Mouse (Mus musculus) kidney, postnatal 36 days (tissue): ENCODE measurements around the gene Trank1.
A peak's percentile ranks its signal among the peaks of the same experiment; 100 is the strongest.

Source experiments
- DNase-seq, 2 experiments: peaks; one replicate each; pipeline ENCODE4 v3.0.0; 2021 to 2022; ENCODE audit warnings: mixed read lengths in 2 of 2

Gene Trank1

GRCm38 (mm10) chr9:111304036-111304435 lies 7.5 kb upstream of the Trank1 start:
- DNase-seq: no peak

GRCm38 (mm10) chr9:111306142-111306541 lies 5.4 kb upstream of the Trank1 start:
- DNase-seq: no peak

GRCm38 (mm10) chr9:111311843-111312441 lies 403 bp downstream of the Trank1 start:
- no peak for DNase-seq

GRCm38 (mm10) chr9:111312442-111313141 lies 1.1 kb downstream of the Trank1 start:
- no peak for DNase-seq

- DNase-seq: no peak
Measured at GRCm38 (mm10) chr9:111313299-111313698, 1.8 kb downstream of the Trank1 start.

GRCm38 (mm10) chr9:111313793-111314192 lies 2.3 kb downstream of the Trank1 start:
- no peak for DNase-seq

GRCm38 (mm10) chr9:111314219-111314618 lies 2.7 kb downstream of the Trank1 start:
- peak; percentile 43 to 81 for DNase-seq

- no peak for DNase-seq
Measured at GRCm38 (mm10) chr9:111320912-111321311, 9.4 kb downstream of the Trank1 start.

- no peak for DNase-seq
Measured at GRCm38 (mm10) chr9:111324881-111325280, 13.3 kb downstream of the Trank1 start.

- DNase-seq: no peak
Measured at GRCm38 (mm10) chr9:111329881-111330280, 18.3 kb downstream of the Trank1 start.

- DNase-seq: no peak
Measured at GRCm38 (mm10) chr9:111333790-111334189, 22.3 kb downstream of the Trank1 start.

- no peak for DNase-seq
Measured at GRCm38 (mm10) chr9:111334555-111335164, 23.1 kb downstream of the Trank1 start.

- no peak for DNase-seq
Measured at GRCm38 (mm10) chr9:111351233-111351632, 39.7 kb downstream of the Trank1 start.

- no peak for DNase-seq
Measured at GRCm38 (mm10) chr9:111351641-111352040, 40.1 kb downstream of the Trank1 start.

GRCm38 (mm10) chr9:111352646-111353045 lies 41.1 kb downstream of the Trank1 start:
- DNase-seq: no peak

GRCm38 (mm10) chr9:111355041-111355440 lies 43.5 kb downstream of the Trank1 start:
- no peak for DNase-seq

- peak; percentile 37 to 48 for DNase-seq
Measured at GRCm38 (mm10) chr9:111356386-111356785, 44.8 kb downstream of the Trank1 start.

GRCm38 (mm10) chr9:111363656-111364055 lies 52.1 kb downstream of the Trank1 start:
- DNase-seq: no peak

GRCm38 (mm10) chr9:111367713-111368112 lies 56.2 kb downstream of the Trank1 start:
- DNase-seq: no peak

- no peak for DNase-seq
Measured at GRCm38 (mm10) chr9:111372079-111372478, 60.5 kb downstream of the Trank1 start.

- peak; percentile 12 to 29 for DNase-seq
Measured at GRCm38 (mm10) chr9:111377868-111378267, 66.3 kb downstream of the Trank1 start.

GRCm38 (mm10) chr9:111381056-111382025 lies 69.8 kb downstream of the Trank1 start:
- DNase-seq: no peak

- DNase-seq: no peak
Measured at GRCm38 (mm10) chr9:111382469-111382868, 70.9 kb downstream of the Trank1 start.
